12 mouse cellular contexts compared by ENCODE assay signal in genomic region chr5:147294121-147294520, GRCm38 (mm10). TPM values are rescaled to one million over a fixed set of nuclear protein-coding genes. Genes with fewer than 3 reads are reported as not detected.
A peak's percentile ranks its signal among the peaks of the same experiment; 100 is the strongest.
DNase-seq lines count a peak whose midpoint lies in the region; ATAC-seq lines count a peak whose summit lies in the region.
"Had no signal": no experiment of that assay in that cellular context is flagged by ENCODE, and none has a peak within 500 bp of the region (broad histone marks: within the 10 kb centered on the region; RNA-seq: fewer than 3 reads in every experiment).

No protein-coding gene starts in this region.

- 12% methylated on average over 20 of the region's 20 CpGs for WGBS in liver, embryonic 13.5 days (ENCODE audit: insufficient replicate concordance)

- peak; percentile 43 for DNase-seq in CD4-positive, CD25-positive, alpha-beta regulatory T cell, adult 2 months (ENCODE audit: low read depth, low spot score)
- DNase-seq in kidney, postnatal 10 days = peak; percentile 42
- no peak for DNase-seq in kidney, postnatal 14 days
- DNase-seq in ZHBTc4 (ENCODE audit: low read depth, low spot score) = peak; percentile 90
- no peak for DNase-seq in liver, embryonic 13.5 days
- DNase-seq in ovary, postnatal 10 days (ENCODE audit: low spot score) = no peak
- DNase-seq in ovary, postnatal 14 days (ENCODE audit: low spot score) = no peak
- DNase-seq: right cerebral cortex, adult 18-20 months had no signal

- no peaks in the 10 kb centered on the region for H3K9me3 ChIP-seq in liver, embryonic 13.5 days (replicated peaks)
- H3K9me3 ChIP-seq: embryonic facial prominence, embryonic 13.5 days; heart, embryonic 15.5 days; limb, embryonic 15.5 days had no signal

- peaks cover 58% of the 10 kb centered on the region for H3K27me3 ChIP-seq in liver, embryonic 13.5 days

- H3K27ac ChIP-seq in liver, embryonic 13.5 days = no peak overlapping the region
- H3K27ac ChIP-seq: embryonic facial prominence, embryonic 13.5 days; heart, embryonic 15.5 days; limb, embryonic 15.5 days had no signal

- no peak overlapping the region for H3K4me3 ChIP-seq in liver, embryonic 13.5 days (replicated peaks)
- H3K4me3 ChIP-seq: embryonic facial prominence, embryonic 13.5 days; heart, embryonic 15.5 days; limb, embryonic 15.5 days had no signal

- H3K9ac ChIP-seq in liver, embryonic 13.5 days = no peak overlapping the region
- H3K9ac ChIP-seq: embryonic facial prominence, embryonic 13.5 days; heart, embryonic 15.5 days; limb, embryonic 15.5 days had no signal

- H3K36me3 ChIP-seq in liver, embryonic 13.5 days = no peaks in the 10 kb centered on the region
- H3K36me3 ChIP-seq: embryonic facial prominence, embryonic 13.5 days; heart, embryonic 15.5 days; limb, embryonic 15.5 days had no signal

- no peak for ATAC-seq in CD4-positive, CD25-positive, alpha-beta regulatory T cell, adult 4 months
- ATAC-seq in liver, embryonic 13.5 days (ENCODE audit: low read depth) = no peak

- 0 out of 2 replicates have a peak overlapping the region, but pooled peaks have one; percentile 21 for H3K4me2 ChIP-seq in liver, embryonic 13.5 days
- H3K4me2 ChIP-seq: embryonic facial prominence, embryonic 13.5 days; heart, embryonic 15.5 days; limb, embryonic 15.5 days had no signal

- peaks cover 18% of the 10 kb centered on the region for H3K4me1 ChIP-seq in liver, embryonic 13.5 days (replicated peaks)
- H3K4me1 ChIP-seq: embryonic facial prominence, embryonic 13.5 days had no signal

RNA-seq across cellular contexts. Expression of gene Cdx2, which starts 12.9 kb away (rescaled TPM):
- not detected for polyA plus RNA-seq in CD4-positive, CD25-positive, alpha-beta regulatory T cell, adult 4 months (2017; shearing (Covaris generic))
- not detected in 2 replicates for polyA plus RNA-seq in liver, embryonic 13.5 days (2015; fragmentation: Nextera tagmentation; extraction: Ambion mirVana)
- polyA plus RNA-seq: embryonic facial prominence, embryonic 13.5 days; heart, embryonic 15.5 days; limb, embryonic 15.5 days had no signal

RNA-seq across cellular contexts. Expression of gene Pdx1, which starts 24.4 kb away (rescaled TPM):
- polyA plus RNA-seq in CD4-positive, CD25-positive, alpha-beta regulatory T cell, adult 4 months (2017; shearing (Covaris generic)) = not detected
- polyA plus RNA-seq in liver, embryonic 13.5 days (2015; fragmentation: Nextera tagmentation; extraction: Ambion mirVana) = 0.16 TPM in 1 of 2 replicates, not detected in the other
- polyA plus RNA-seq: embryonic facial prominence, embryonic 13.5 days; heart, embryonic 15.5 days; limb, embryonic 15.5 days had no signal

RNA-seq across cellular contexts. Expression of gene Urad, which starts 28.1 kb away (rescaled TPM):
- not detected for polyA plus RNA-seq in CD4-positive, CD25-positive, alpha-beta regulatory T cell, adult 4 months (2017; shearing (Covaris generic))
- polyA plus RNA-seq in liver, embryonic 13.5 days (2015; fragmentation: Nextera tagmentation; extraction: Ambion mirVana) = 0.30 and 0.48 TPM in 2 replicates
- polyA plus RNA-seq: embryonic facial prominence, embryonic 13.5 days; heart, embryonic 15.5 days; limb, embryonic 15.5 days had no signal

Comparison
In these comparisons a context has a peak if more than half of its experiments do, and no peak if none do; other contexts are left out.
1. DNase-seq: peak in CD4-positive, CD25-positive, alpha-beta regulatory T cell, adult 2 months (single experiment), kidney, postnatal 10 days (single experiment) and ZHBTc4 (single experiment); none in kidney, postnatal 14 days (single experiment), liver, embryonic 13.5 days (single experiment), ovary, postnatal 10 days (single experiment) and ovary, postnatal 14 days (single experiment).